Mouse (Mus musculus): ENCODE data around the gene Gm9945.

- no peak for TF ChIP-seq MXI1 (IDR thresholded peaks at IDR 0.05; ENCODE audit: low read depth, low read length)
- no peak for TF ChIP-seq TBP (conservative IDR thresholded peaks at IDR 0.05; ENCODE audit: low read depth, low read length)
- TF ChIP-seq ZNF384 (IDR thresholded peaks at IDR 0.05; ENCODE audit: low read depth, low read length): no peak
- no peak for TF ChIP-seq NELFE (IDR thresholded peaks at IDR 0.05; ENCODE audit: low read depth, low read length)
- TF ChIP-seq E2F4 (IDR thresholded peaks at IDR 0.05; ENCODE audit: insufficient replicate concordance, low read depth, low read length): no peak
- no peak for TF ChIP-seq ZMIZ1 (IDR thresholded peaks at IDR 0.05; ENCODE audit: low read depth, low read length)
- TF ChIP-seq GABPA (IDR thresholded peaks at IDR 0.05; ENCODE audit: insufficient replicate concordance, low read depth, low read length): no peak
- no peak for TF ChIP-seq MAZ (IDR thresholded peaks at IDR 0.05; ENCODE audit: low read depth, low read length)
- no peak for TF ChIP-seq POLR2A (IDR thresholded peaks at IDR 0.05; ENCODE audit: low read depth, low read length)
- no peak for TF ChIP-seq USF1 (IDR thresholded peaks at IDR 0.05; ENCODE audit: low read depth, low read length)
- TF ChIP-seq CHD2 (IDR thresholded peaks at IDR 0.05; ENCODE audit: low read length): no peak
Observed at GRCm38 (mm10) chr11:53521120-53521820, 41.3 kb downstream of the Gm9945 start.

All from CH12.LX (cell line).